Mouse (Mus musculus) spleen, adult 18-20 months (tissue): ENCODE measurements around the gene Ifna2.

Experiments
- DNase-seq, 2 experiments: peaks; one replicate each; pipeline ENCODE4 v3.0.0; 2022; ENCODE audit warnings: mixed read lengths in 2 of 2

Ifna2 gene

DNA sequence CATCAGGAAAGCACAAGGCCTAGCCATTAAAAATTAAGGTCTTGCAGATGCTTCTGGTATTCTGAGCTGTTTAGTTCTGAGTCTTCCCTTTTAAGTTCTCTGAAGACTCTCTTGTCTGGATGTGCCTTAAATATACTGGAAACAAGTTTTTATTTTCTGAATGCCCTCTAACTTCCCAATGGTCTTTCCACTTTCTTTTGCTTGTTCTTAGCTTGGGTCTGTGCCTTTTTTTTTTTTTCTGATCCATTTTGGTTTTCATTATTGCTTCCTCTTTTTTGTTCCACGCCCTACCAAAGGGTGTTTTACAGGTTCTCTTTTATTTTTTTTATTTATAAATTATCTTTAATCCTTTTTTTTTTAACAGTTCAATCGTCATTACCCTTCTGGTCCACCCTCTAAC, 39.4 kb downstream of the Ifna2 start, which contains the start of gene Ifna13:
Gene Ifna13 (minus strand): TSS at position 101 of the 400 bp plus-strand sequence.
- no peak for DNase-seq

DNA sequence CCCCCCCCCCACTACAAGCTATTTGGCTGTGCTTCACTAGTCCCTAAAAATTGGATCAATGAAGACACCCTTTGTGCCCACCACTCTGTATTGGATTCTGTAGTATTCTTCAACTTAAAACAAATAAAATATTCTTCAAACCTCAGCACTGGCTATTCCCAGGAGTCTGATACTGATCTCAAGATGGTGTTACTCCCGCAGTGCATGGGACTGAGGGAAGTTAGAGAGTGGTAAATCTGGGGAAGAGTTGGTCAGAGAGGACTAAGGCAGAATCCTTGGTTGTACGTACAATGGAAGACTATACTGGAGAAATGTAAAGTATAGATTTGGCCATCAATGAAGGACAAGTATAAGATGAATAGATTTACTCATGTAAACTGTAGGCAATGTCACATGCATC, 41.2 kb downstream of the Ifna2 start:
- DNase-seq: no peak

DNA sequence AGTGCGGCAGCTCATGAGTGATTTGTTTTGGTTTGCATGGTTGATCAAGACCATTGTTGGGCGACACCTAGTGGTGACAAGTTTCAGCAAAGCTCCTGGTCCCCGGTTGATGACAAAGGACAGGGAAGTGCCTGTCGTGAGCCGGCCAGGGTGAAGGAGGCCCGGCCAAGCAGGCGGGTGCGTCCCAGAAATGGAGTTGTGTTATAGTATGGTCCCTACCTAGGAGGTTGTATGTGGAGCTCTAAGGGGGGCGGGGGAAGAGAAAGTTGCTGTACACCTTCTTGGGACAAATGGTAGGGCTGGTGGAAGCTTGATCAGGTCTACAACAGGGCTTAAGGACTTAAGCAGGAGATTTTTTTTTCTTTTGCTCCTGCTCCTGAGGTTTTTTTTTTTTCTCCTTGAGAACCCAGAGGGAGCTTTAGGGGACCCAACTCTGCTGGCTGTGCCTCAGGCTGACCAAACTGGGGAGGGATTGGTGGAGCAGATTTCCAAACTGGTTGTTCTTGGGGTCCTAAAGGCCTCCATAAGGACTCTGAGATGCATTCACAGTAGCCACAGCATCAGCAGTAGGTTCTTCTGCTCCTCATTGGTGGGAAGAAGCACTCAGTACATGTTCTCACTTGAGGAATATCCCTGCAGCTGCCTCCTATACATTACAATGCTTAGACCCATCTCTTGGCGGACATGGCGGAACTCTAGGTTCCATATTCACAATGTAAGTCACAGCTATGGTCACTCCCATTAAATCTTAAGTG, 42.5 kb downstream of the Ifna2 start:
- peak; percentile 66 to 93 for DNase-seq

DNA sequence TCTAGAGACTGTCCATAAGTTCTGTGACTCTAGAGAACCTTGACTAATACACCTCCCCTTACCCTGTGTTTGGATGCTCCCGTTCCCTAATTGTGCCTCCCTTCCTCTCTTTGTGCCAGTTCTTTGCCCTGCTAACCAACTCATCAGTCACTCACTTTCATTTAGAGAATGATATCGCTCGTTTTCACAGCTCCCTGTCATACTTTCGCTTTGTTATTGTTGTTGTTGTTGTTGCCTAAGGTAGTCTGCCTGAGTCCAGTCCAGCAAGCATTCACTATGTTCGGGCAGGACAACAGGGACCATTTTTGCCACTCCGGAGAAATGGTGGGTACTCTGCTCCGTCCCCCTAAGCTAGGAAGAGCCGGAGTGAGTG, 43.0 kb downstream of the Ifna2 start:
- DNase-seq: no peak

DNA sequence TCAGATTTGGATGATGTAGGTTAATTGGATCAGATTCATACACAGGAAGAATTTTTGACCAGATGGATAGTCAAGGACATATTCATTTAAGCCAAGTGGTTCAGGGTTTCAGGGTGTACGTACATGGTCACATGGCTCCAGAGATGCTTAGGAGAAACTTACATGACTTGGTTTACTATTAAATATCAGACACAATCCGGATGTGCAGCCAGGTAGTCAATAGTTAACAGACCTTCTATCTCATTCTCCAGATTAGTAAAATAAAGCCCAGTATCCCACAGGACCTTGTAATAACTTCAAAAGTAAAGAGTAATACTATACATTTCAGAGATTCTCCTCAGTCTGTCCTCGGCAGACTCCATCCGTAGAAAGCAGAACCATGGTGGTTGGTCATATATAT, 49.4 kb downstream of the Ifna2 start, which contains the start of gene C87499:
Gene C87499 (minus strand): TSS at position 101 of the 400 bp plus-strand sequence.
- DNase-seq: no peak
